Mouse (Mus musculus): ENCODE measurements at regions not wholly inside any gene's neighbourhood (a gene's known extent, or its start where the extent isn't known, plus 50 kb on each side); places are given as distances from the start of the nearest gene placed in this dataset.

DNA sequence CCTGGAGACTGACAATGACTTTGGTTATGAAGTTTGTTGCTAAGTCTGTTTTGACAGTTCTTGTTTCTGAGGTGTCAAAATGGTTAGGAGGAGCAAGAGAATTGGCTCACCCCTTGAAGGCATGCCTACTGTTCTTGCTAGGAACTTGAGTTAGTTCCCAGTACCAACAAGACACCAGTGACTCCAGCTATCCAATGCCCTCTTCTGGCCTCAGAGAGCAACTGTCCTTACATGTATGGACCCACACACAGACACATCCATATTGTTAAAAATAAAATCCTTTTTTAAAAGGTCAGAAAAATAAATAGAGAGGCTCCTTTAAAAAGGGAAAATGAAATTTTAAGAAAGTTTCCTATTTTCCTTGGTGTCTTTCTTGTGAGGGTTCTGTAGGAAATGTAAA lies 272.3 kb downstream of the Ccdc91 start:
- H3K4me2 ChIP-seq (ENCODE audit: insufficient read depth, low read depth, poor library complexity, severe bottlenecking), result no peak overlapping the region
- peak in 1 of 2 experiments; percentile 55; a peak in 2 of 4 replicates for TF ChIP-seq CTCF (conservative IDR thresholded peaks at IDR 0.05 in 1 of 2, IDR thresholded peaks at IDR 0.05 in 1 of 2; ENCODE audit: low read depth in 2 of 2, low read length in 2 of 2)
- TF ChIP-seq RAD21 (IDR thresholded peaks at IDR 0.05; ENCODE audit: low read depth, low read length), result peak; percentile 45
- TF ChIP-seq EP300 (IDR thresholded peaks at IDR 0.05; ENCODE audit: low read length), result no peak
- TF ChIP-seq SMC3 (IDR thresholded peaks at IDR 0.05; ENCODE audit: low read depth, low read length), result peak; percentile 51
- TF ChIP-seq ELF1 (IDR thresholded peaks at IDR 0.05; ENCODE audit: low read depth, low read length), result no peak
- H3K9ac ChIP-seq (ENCODE audit: insufficient read depth, low read depth), result no peak overlapping the region
- peak; percentile 17 for DNase-seq (ENCODE audit: extremely low read depth)
- H3K4me1 ChIP-seq (ENCODE audit: control insufficient read depth in 1 of 2, insufficient read depth in 2 of 2), result peaks cover 0 to 5% of the 10 kb centered on the region in 2 experiments; a peak in 2 of 4 replicates
- dilution Hi-C loops (cut with MboI; ENCODE audit: extremely low pct_ligation_motif_present, extremely low pct_unique_long_range_greater_than_20kb, low sequenced_read_pairs), result no loop called here
- no peaks in the 10 kb centered on the region for H3K36me3 ChIP-seq (replicated peaks in 1 of 2; ENCODE audit: control insufficient read depth in 1 of 2, insufficient read depth in 1 of 2, low read length in 1 of 2)
- H3K9me3 ChIP-seq (replicated peaks; ENCODE audit: low read length), result no peaks in the 10 kb centered on the region
- H3K27ac ChIP-seq (ENCODE audit: insufficient read depth, low read depth), result no peak overlapping the region
- no peak overlapping the region for H3K4me3 ChIP-seq (replicated peaks in 1 of 3; ENCODE audit: low read depth in 2 of 3, low read length in 2 of 3, poor library complexity in 1 of 3)
- in situ Hi-C loops (cut with MboI; ENCODE audit: low pct_ligation_motif_present, low pct_unique_long_range_greater_than_20kb, low sequenced_read_pairs), result no loop called here
- H3K27me3 ChIP-seq (replicated peaks), result no peaks in the 10 kb centered on the region
- H3K79me2 ChIP-seq (replicated peaks; ENCODE audit: control insufficient read depth, extremely low read depth, insufficient read depth, poor library complexity, severe bottlenecking), result no peaks in the 10 kb centered on the region

DNA sequence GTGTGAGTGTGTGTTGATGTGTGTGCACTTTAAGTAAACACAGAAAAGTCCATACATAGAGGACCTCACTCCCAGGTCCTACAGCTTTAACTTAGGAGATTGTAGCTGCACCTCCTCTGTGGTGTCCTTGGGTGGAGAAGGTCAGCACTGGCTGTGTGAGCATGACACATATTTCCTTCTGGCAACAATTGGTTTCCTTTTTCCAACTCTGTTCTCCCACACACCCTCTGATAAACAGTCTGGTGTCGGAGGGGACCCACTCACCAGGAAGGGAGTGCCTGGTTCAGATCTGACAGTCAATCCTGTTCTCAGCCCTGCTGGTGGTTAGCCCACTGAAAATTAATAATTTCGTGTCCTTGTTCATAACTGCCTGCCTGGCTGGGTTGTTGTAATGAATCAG lies 276.7 kb downstream of the Ccdc91 start:
- Histone ChIP-seq H3K27ac (ENCODE audit: insufficient read depth, low read depth) (no peak overlapping the region), H3K9ac (ENCODE audit: insufficient read depth, low read depth) (no peak overlapping the region), H3K4me1 (ENCODE audit: control insufficient read depth in 1 of 2, insufficient read depth in 2 of 2) (0 out of 4 replicates have a peak, but pooled peaks cover 0 to 3% of the 10 kb centered on the region in 2 experiments), H3K4me3 (replicated peaks in 1 of 3; ENCODE audit: low read depth in 2 of 3, low read length in 2 of 3, poor library complexity in 1 of 3) (no peak overlapping the region), H3K27me3 (replicated peaks) (no peaks in the 10 kb centered on the region), H3K9me3 (replicated peaks; ENCODE audit: low read length) (no peaks in the 10 kb centered on the region), H3K36me3 (replicated peaks in 1 of 2; ENCODE audit: control insufficient read depth in 1 of 2, insufficient read depth in 1 of 2, low read length in 1 of 2) (no peaks in the 10 kb centered on the region), H3K4me2 (ENCODE audit: insufficient read depth, low read depth, poor library complexity, severe bottlenecking) (no peak overlapping the region), H3K79me2 (replicated peaks; ENCODE audit: control insufficient read depth, extremely low read depth, insufficient read depth, poor library complexity, severe bottlenecking) (no peaks in the 10 kb centered on the region)
- TF ChIP-seq NRF1 (IDR thresholded peaks at IDR 0.05; ENCODE audit: low read depth, low read length) (no peak), NELFE (IDR thresholded peaks at IDR 0.05; ENCODE audit: low read depth, low read length) (no peak), USF1 (IDR thresholded peaks at IDR 0.05; ENCODE audit: low read depth, low read length) (no peak), TBP (conservative IDR thresholded peaks at IDR 0.05; ENCODE audit: low read depth, low read length) (no peak), HCFC1 (IDR thresholded peaks at IDR 0.05; ENCODE audit: low read depth, low read length) (no peak), IRF4 (IDR thresholded peaks at IDR 0.05; ENCODE audit: low read depth, low read length) (no peak), USF2 (conservative IDR thresholded peaks at IDR 0.05; ENCODE audit: low read depth, low read length) (no peak), POLR2AphosphoS2 (IDR thresholded peaks at IDR 0.05; ENCODE audit: low read depth, low read length) (no peak), ZNF384 (IDR thresholded peaks at IDR 0.05; ENCODE audit: low read depth, low read length) (no peak), JUND (conservative IDR thresholded peaks at IDR 0.05; ENCODE audit: low read depth, low read length) (no peak), ELF1 (IDR thresholded peaks at IDR 0.05; ENCODE audit: low read depth, low read length) (no peak), SMC3 (IDR thresholded peaks at IDR 0.05; ENCODE audit: low read depth, low read length) (no peak)
- in situ Hi-C loops (cut with MboI; ENCODE audit: low pct_ligation_motif_present, low pct_unique_long_range_greater_than_20kb, low sequenced_read_pairs) (no loop called here), dilution Hi-C loops (cut with MboI; ENCODE audit: extremely low pct_ligation_motif_present, extremely low pct_unique_long_range_greater_than_20kb, low sequenced_read_pairs) (no loop called here)
- DNase-seq (ENCODE audit: extremely low read depth), result no peak

DNA sequence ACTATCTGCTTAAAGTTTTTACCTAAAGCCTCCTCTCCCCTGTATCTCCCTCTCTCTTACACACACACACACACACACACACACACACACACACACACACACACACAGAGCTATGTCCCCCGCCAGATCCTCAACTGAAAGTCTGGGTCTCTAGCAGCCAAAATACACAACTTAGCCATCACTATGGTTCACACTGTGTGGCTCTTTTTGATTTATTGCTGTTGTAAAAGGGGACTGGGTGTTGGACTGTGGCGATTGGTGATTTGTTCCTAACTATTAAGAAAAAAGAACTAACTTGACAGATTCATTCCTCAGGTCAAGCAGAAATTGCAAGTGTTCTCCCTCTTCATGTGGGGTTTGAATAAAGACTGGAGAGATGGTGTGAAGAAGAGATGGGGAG lies 278.2 kb downstream of the Ccdc91 start:
- Histone ChIP-seq H3K9ac (ENCODE audit: insufficient read depth, low read depth) (no peak overlapping the region), H3K9me3 (replicated peaks; ENCODE audit: low read length) (no peaks in the 10 kb centered on the region), H3K27ac (ENCODE audit: insufficient read depth, low read depth) (no peak overlapping the region), H3K4me1 (ENCODE audit: control insufficient read depth in 1 of 2, insufficient read depth in 2 of 2) (0 out of 4 replicates have a peak, but pooled peaks cover 0 to 3% of the 10 kb centered on the region in 2 experiments), H3K4me2 (ENCODE audit: insufficient read depth, low read depth, poor library complexity, severe bottlenecking) (no peak overlapping the region), H3K27me3 (replicated peaks) (no peaks in the 10 kb centered on the region), H3K79me2 (replicated peaks; ENCODE audit: control insufficient read depth, extremely low read depth, insufficient read depth, poor library complexity, severe bottlenecking) (no peaks in the 10 kb centered on the region), H3K4me3 (replicated peaks in 1 of 3; ENCODE audit: low read depth in 2 of 3, low read length in 2 of 3, poor library complexity in 1 of 3) (no peak overlapping the region), H3K36me3 (replicated peaks in 1 of 2; ENCODE audit: control insufficient read depth in 1 of 2, insufficient read depth in 1 of 2, low read length in 1 of 2) (no peaks in the 10 kb centered on the region)
- in situ Hi-C loops (cut with MboI; ENCODE audit: low pct_ligation_motif_present, low pct_unique_long_range_greater_than_20kb, low sequenced_read_pairs) (no loop called here), dilution Hi-C loops (cut with MboI; ENCODE audit: extremely low pct_ligation_motif_present, extremely low pct_unique_long_range_greater_than_20kb, low sequenced_read_pairs) (no loop called here)
- no peak for DNase-seq (ENCODE audit: extremely low read depth)
- TF ChIP-seq RCOR1 (conservative IDR thresholded peaks at IDR 0.05; ENCODE audit: low read depth, low read length) (no peak), BHLHE40 (IDR thresholded peaks at IDR 0.05; ENCODE audit: low read depth, low read length) (no peak), MEF2A (IDR thresholded peaks at IDR 0.05; ENCODE audit: borderline replicate concordance, low read depth, low read length) (no peak), HCFC1 (IDR thresholded peaks at IDR 0.05; ENCODE audit: low read depth, low read length) (no peak), CHD2 (IDR thresholded peaks at IDR 0.05; ENCODE audit: low read length) (no peak), POLR2A (IDR thresholded peaks at IDR 0.05; ENCODE audit: low read depth, low read length) (no peak), USF1 (IDR thresholded peaks at IDR 0.05; ENCODE audit: low read depth, low read length) (no peak), MAFK (IDR thresholded peaks at IDR 0.05; ENCODE audit: insufficient replicate concordance, low read length) (no peak), MAZ (IDR thresholded peaks at IDR 0.05; ENCODE audit: low read depth, low read length) (no peak), ZC3H11A (IDR thresholded peaks at IDR 0.05; ENCODE audit: low read depth, low read length) (no peak), MAX (IDR thresholded peaks at IDR 0.05; ENCODE audit: low read length) (no peak), ZNF384 (IDR thresholded peaks at IDR 0.05; ENCODE audit: low read depth, low read length) (no peak), UBTF (IDR thresholded peaks at IDR 0.05; ENCODE audit: low read depth, low read length) (no peak), ELF1 (IDR thresholded peaks at IDR 0.05; ENCODE audit: low read depth, low read length) (no peak), ZKSCAN1 (IDR thresholded peaks at IDR 0.05; ENCODE audit: borderline replicate concordance, low read depth, low read length) (no peak), JUND (conservative IDR thresholded peaks at IDR 0.05; ENCODE audit: low read depth, low read length) (no peak), RAD21 (IDR thresholded peaks at IDR 0.05; ENCODE audit: low read depth, low read length) (no peak)

Measured in CH12.LX (cell line).